Mouse (Mus musculus): ENCODE results near the gene Amz2.

Amz2 gene

DNA sequence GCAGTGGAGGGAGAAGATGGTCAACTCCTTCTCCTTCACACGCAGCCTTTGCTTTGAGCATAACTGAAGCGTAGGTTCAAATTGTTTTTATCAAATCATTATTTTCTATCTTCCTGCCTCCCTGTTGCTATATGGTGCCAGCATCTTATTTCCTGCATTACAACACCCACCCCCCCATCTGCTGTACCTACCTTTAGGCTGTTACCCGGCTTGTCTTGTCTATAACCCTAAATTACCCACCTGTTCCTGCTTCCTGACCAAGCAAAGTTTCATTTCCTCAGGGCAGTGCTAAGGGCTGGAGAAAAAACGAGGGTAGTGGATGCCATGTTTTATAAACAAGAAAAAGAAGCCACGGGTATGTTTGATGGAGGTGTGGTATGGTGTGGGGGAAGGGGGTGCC lies 4.5 kb upstream of the Amz2 start:
- DNase-seq (ENCODE audit: low spot score in 2 of 2) = no peak

DNA sequence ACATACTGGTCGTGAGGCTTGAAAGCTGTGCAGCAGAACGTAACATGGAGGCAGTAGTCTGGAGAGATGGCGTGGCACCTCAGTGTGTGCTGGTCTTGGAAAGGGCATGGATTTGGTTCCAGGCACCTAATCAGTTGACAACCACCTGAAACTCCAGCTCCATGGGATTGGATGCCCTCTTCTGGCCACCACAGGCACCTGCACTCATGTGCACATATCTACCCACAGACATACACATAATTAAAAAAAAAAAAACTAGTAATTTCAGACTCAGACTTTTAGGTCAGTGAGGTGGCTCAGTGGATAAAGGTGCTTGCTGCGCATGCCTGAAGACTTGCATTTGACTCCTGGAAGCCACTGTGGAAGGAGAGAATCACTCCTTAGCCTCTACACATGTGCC lies 3.5 kb upstream of the Amz2 start:
- no peak for DNase-seq (ENCODE audit: low spot score in 2 of 2)

GRCm38 (mm10) chr11:109423294-109423693 lies 2.5 kb upstream of the Amz2 start:
- no peak for DNase-seq (ENCODE audit: low spot score in 2 of 2)

- DNase-seq (ENCODE audit: low spot score in 2 of 2) = no peak
Observed at GRCm38 (mm10) chr11:109426272-109426586, 483 bp downstream of the Amz2 start.

GRCm38 (mm10) chr11:109427353-109427752 lies 1.6 kb downstream of the Amz2 start:
- DNase-seq (ENCODE audit: low spot score in 2 of 2) = no peak

GRCm38 (mm10) chr11:109434233-109434798 lies 8.6 kb downstream of the Amz2 start:
- DNase-seq (ENCODE audit: low spot score in 2 of 2) = no peak

- DNase-seq (ENCODE audit: low spot score in 2 of 2) = no peak
Observed at GRCm38 (mm10) chr11:109436889-109437288, 11.1 kb downstream of the Amz2 start.

DNA sequence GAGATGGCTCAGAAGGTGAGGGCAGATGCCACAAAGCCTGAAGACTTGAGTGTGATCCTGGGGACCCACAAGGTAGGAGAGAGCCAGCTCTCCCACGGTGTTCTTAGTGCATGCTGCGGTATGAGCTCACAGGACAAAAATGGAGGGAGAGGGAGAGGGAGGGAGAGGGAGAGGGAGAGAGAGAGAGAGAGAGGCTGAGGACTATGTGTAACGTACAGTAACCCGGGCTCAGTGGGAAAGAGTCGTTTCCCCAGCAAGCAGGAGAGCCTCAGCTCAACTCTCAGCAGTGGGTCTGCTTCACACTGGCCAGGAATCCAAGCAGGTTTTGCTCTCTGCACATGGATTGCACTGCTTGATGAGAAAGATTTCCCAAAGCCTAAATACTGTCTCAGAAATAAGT lies 13.5 kb downstream of the Amz2 start:
- no peak for DNase-seq (ENCODE audit: low spot score in 2 of 2)

DNA sequence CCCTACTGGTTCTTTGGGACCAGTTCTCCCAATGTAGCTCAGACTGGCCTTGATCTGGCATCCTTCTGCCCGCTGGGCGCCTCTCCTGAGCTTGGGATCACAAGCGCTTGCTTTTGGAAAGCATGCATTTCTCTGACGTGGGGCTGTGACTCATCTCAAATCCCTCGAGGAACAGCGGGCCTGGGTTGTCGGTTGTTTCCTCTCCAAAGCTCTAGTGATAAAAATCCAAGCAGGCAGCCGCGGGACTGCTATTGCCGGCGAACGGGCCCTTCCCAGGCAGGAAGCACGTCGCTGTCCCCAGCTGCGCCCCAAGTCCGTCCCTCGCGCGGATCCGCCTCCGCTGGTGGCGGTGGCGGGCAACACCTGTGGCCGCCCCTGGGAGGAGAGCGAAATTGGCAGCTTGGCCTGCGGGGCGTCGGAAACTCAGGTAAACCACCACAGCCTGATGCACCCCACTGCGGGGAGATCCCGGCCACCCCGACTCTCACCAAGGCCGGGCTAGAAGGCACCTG lies 14.1 kb downstream of the Amz2 start:
- peak; percentile 69 to 73 for DNase-seq (ENCODE audit: low spot score in 2 of 2)

DNA sequence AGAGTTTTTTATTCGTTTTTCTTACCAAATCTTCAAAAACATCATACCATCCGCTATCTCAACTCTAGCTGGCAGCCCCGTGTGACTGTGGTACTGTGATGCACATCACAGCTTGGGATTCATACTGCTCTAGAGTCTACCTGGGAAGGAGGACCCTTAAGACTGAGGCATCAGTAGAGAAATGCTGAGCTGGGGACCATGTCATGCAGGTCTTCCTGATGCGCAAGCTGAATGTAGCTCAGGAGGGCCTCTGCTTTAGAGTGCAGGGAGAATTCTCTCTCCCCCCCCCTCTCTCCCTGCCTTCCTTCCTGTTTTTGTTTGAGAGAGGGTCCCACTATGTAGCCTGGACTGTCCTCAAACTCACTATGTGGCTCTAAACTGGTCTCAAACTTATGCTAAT lies 14.9 kb downstream of the Amz2 start:
- no peak for DNase-seq (ENCODE audit: low spot score in 2 of 2)

GRCm38 (mm10) chr11:109441119-109441518 lies 15.4 kb downstream of the Amz2 start:
- no peak for DNase-seq (ENCODE audit: low spot score in 2 of 2)

DNA sequence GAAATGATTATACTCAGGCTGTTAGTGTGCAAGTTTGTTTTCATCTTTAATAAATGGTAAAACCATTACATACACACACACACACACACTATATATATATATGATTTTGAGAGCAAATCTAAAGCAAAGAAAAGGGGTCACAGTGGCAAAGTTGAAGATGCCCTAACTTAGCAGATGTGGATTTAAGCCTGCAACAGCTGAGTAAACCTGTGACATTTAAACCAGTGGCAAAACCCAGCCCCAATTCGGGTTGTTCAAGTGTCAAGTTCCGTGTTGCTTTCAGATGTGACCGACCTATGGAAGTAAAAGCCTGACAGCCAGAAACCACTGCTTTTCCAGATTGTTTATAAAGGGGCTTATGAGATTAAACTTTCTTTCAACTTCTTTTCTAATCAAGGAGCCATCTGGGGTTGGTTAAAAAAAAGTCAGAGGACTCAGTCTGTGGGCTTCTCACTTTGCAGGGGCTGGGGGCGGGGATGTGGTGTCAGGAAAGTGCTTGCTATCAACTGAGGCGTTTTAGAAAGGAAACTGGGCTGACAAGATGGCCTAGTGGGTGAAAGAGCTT lies 16.5 kb downstream of the Amz2 start:
- DNase-seq (ENCODE audit: low spot score in 2 of 2) = no peak

DNA sequence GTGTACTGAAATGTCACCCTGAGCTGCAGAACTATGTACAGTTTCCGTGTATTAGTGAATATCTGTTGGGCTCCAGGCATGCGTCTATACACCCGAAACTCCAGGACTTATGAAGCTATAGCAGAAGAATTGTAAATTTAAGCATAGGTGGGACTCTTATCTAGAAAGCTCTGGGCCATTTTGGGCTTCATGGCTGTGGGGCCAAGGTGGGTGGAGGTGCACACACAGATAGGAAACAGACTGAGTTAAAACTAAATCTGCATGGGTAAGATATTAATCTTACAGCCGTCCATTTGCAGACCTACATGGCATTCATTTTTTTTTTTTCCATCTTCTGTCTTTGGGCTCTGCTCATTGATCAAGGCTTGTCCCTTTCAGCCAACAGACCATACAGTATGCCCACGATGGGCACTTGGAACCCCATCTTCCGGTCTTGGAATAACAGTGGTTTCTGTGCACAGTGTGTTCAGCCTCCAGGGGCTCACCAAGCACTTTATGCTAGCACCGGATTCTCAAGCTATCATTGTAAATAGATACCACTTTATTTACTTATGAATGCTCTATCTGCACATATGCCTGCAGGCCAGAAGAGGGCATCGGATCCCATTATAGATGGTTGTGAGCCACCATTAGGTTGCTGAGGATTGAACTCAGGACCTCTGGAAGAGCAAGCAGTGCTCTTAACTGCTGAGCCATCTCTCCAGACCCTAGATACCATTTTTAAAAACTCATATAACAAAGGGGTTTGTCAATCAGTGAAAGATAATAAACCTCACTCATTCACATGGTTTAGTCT lies 17.9 kb downstream of the Amz2 start:
- DNase-seq (ENCODE audit: low spot score in 2 of 2) = no peak

DNA sequence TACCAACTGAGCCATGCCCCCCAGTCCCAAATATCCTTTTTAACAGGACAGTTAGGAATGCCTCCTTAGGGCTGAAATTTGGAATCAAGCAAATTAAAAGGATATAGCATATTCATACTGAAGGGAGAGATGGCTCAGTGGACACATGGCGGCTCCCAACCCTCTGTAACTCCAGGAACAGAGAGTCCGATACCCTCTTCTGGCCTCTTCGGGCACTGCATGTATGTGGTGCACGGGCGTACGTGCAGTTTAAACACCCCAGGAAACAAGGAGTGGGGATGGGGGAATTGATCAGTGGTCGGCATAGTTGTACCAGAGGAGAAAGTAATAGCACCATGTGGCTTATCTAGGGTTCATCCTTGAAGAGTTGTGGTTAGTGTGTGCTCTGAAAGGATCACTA lies 18.9 kb downstream of the Amz2 start:
- no peak for DNase-seq (ENCODE audit: low spot score in 2 of 2)

DNA sequence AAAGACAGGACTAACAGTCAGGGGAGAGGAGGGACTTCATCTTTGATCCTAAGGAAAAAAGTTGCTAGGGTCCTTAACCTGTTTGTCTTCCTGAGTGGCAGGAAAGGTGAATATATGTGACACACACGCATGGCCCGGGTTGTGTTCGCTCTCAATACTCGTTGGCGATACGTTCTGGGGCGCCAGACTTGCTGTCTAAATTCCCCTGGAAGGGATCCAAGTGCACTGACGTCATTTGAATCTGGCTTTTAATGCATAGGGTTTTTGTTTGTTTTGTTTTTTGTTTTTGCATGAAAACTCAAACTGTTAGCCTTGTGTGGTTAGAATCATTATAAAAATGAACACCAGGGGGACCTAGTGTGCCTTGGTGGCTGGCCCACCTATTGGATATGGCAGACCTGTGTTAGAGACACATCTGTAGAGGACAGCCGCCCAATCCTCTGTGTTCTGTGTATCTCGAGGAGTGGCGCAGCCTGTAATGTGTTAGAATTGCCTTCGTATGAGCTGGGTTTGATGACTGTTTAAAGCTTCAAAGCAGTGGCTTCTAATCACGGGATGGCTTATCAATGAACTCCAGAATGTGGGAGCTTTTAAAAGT lies 19.8 kb downstream of the Amz2 start:
- DNase-seq (ENCODE audit: low spot score in 2 of 2) = no peak

DNA sequence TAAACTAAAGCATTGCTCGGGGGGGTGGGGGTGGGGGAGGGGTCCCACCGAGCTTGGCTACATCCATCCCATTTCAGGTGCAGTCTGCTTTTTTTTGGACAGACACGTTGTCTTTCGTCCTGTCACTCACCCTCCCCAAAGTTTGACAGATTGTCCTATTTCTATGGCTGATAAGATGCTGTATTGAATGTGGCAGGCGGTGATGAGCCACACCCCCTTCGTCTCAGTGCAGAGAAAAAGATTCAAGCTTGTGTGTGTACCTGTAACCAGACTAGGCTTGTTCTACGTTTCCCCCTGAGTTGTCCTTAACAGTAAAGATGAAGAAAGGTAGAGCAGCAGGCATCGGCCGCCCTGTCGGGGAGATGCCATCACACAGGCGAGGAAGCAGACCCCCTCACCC lies 25.4 kb downstream of the Amz2 start:
- DNase-seq (ENCODE audit: low spot score in 2 of 2) = no peak

GRCm38 (mm10) chr11:109456261-109456660 lies 30.5 kb downstream of the Amz2 start:
- DNase-seq (ENCODE audit: low spot score in 2 of 2) = no peak

DNA sequence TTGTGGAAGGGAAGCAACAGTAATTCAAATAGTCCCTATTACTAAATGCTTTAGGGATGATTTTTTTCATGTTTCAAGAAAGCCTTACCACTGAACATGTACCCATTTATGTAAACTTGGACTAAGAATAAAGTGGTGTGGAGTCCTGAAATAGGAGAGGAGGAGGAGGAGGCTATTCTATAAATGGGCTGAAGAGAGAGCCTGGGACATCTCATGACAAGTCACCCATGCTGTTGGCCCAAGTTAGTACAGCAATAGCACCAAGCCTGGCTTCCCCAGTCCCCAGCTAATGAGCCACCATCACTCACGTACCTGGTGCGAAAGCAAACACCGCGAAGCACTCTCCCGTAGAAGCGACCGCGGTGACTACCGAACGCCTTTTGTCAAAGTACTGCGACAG lies 32.4 kb downstream of the Amz2 start:
- no peak for DNase-seq (ENCODE audit: low spot score in 2 of 2)

GRCm38 (mm10) chr11:109460586-109460985 lies 34.8 kb downstream of the Amz2 start:
- no peak for DNase-seq (ENCODE audit: low spot score in 2 of 2)

GRCm38 (mm10) chr11:109465068-109465467 lies 39.3 kb downstream of the Amz2 start:
- DNase-seq (ENCODE audit: low spot score in 2 of 2) = no peak

DNA sequence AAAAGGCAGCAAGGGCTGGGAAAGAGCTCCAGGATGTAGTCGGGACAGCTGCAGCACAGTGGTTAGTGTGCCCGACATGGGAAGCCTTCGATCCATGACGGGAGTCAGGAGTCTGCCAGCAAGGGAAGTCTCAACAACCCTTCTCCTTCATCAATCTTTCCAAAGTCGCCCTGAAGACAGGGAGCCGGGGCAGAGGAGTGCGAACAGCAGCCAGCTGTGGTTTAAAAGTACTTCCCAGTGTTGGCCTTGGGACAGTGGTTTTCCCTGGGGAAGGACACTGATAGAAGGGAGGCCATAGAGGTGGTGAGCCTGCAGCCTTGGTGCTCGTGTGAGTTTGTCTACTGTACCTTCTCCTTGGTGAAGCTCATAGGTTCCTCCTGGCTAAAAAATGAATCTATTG lies 41.2 kb downstream of the Amz2 start:
- DNase-seq (ENCODE audit: low spot score in 2 of 2) = no peak

GRCm38 (mm10) chr11:109468133-109468532 lies 42.4 kb downstream of the Amz2 start:
- DNase-seq (ENCODE audit: low spot score in 2 of 2) = no peak

- peak in 1 of 2 experiments; percentile 37 for DNase-seq (ENCODE audit: low spot score in 2 of 2)
Observed at GRCm38 (mm10) chr11:109470170-109470569, 44.4 kb downstream of the Amz2 start.

Data from right cerebral cortex, postnatal 10 days (tissue).